Mouse (Mus musculus) retina, postnatal 1 day (tissue): ENCODE results near the gene Hesx1.

Experiments used
- DNase-seq: peaks from one replicate; pipeline ENCODE4 v3.0.0-alpha.2; 2012

Gene Hesx1

GRCm38 (mm10) chr14:27017936-27018335 is 23.7 kb downstream of the Hesx1 start:
- DNase-seq, result no peak

DNA sequence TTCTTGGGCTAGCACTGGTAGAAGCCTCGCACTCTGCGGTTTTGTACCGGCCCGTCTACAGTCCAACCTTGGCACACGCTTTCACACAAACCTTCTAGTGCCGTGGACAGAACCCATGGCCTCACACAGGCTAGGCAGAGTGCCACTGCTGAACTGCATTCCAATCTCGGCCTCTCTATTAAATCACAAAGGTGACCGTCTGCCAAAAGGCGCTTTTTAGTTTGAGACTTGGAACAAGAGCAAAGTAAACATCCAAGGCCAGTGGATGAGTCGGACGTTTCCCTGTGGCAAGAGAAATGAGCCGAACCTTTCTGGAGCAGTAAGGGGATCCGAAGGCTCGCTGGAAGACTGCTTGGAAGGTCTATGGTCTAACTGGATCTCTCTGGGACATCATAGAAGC is 25.6 kb downstream of the Hesx1 start:
- no peak for DNase-seq

DNA sequence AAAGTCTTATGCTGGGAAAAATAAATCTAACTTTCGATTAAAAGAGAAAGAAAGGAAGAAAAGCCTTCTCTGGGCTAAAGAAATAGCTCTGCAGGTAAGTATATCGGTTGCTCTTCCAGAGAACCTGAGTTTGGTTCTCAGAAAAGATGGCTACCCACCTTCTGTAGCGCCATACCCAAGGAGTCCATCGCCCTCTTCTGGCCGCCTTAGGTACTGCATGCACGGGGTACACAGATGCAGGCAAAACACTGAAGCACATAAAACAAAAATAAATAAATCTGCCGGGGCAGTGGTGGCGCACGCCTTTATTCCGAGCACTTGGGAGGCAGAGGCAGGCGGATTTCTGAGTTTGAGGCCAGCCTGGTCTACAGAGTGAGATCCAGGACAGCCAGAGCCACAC is 28.7 kb downstream of the Hesx1 start:
- peak; percentile 67 for DNase-seq

DNA sequence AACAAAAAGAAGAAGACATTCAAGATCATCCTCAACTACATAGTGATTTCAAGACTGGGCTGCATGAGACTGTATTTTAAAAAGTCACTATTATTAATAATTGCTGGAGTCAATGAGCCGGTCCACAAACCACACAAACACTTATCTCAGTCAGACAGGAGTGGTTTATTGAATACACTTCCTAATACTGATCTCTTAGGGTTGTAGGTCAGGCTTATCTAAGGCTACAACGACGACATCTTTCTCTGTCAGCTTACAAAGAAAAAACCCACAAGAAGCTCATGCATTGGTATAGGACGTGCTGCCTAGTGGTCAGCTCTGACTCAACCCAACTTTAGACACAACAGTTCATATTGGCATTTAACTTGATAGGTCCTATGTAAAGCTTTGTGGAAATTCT is 30.4 kb downstream of the Hesx1 start:
- no peak for DNase-seq

DNA sequence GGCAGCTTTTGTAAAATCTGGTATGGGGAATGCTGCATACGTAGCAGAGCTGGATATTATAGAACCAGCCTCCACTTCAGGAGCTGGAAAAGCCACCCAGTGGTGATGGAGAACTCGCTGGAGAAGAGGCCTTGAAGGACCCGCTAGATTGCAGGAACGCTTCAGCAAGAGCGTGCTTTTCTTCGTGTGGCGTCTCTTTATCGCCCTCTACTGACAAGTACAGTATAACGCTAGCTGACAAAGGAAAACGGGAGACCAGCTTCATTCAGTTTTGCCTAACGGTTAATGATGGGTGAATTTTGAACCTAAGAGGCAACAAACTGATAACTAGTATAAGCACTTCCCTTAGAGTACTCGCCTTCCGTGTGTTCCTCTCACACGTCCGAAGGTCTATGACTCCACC is 35.6 kb downstream of the Hesx1 start:
- DNase-seq, result peak; percentile 91

DNA sequence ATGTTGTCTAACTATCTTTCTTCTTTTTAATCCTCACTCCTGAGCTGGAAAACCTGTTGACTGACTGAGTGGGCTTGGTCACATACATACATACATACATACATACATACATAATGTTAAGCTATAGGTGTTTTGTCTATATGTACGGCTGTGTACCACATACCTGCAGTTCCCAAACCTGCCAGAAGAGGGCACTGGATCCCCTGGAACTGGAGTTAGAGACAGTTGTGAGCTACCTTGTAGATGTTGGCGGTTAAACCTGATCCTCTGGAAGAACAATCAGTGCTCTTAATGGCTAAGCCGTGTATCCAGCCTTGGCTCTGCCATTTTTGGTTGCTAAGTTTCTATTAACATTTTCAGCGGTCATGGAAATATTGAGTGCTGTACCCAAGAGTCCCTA is 36.9 kb downstream of the Hesx1 start:
- DNase-seq, result peak; percentile 74

GRCm38 (mm10) chr14:27037513-27037912 is 43.3 kb downstream of the Hesx1 start:
- no peak for DNase-seq

GRCm38 (mm10) chr14:27038783-27039182 is 44.6 kb downstream of the Hesx1 start, which contains the start of gene Il17rd:
Gene Il17rd, plus strand, starts transcription at chr14:27038941.
- DNase-seq, result peak; percentile 92

GRCm38 (mm10) chr14:27039281-27040248 is 45.3 kb downstream of the Hesx1 start:
- DNase-seq, result peak; percentile 72

DNA sequence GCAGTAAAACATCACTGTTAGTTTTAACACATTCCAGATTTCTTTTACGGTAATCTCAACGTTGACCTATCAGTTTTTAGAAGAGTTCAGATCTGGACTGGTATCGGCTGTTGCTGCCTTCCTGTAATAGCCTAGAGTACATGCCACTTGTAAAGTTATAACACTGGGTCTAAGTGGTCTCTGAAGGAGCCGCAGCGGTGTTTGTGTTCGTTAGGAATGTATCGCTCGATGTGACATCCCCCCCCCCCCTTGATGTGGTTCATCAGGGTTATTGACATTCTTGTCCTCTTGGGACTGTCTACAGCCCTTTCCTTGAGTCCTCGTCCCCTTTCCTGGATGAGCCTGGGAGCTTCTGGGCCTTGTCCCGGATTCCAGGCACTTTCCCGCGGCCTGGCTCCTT is 46.2 kb downstream of the Hesx1 start:
- DNase-seq, result no peak

GRCm38 (mm10) chr14:27042280-27042983 is 48.2 kb downstream of the Hesx1 start:
- DNase-seq, result no peak

GRCm38 (mm10) chr14:27043416-27043815 is 49.2 kb downstream of the Hesx1 start:
- DNase-seq, result no peak

GRCm38 (mm10) chr14:27044221-27044966 is 50.2 kb downstream of the Hesx1 start:
- DNase-seq, result no peak

DNA sequence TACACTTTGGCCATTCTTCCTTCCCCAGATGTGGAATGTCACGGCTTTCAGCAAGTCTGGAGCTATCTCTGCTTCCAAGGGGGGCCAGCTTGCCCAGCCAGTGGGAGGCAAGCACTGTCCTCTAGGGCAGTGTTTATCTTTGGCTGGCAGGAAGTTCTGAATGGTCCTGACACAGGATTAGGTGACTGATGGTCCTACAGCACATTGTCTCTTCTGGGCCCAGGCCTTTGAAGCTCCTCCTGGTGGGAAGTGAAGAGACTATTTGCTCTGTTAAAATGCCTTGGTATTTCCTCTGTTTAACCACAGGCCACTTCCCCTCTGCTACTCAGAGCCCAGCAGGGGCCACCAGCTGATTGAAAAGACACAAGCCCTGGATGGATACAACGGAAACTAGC is 50.7 kb downstream of the Hesx1 start:
- no peak for DNase-seq

GRCm38 (mm10) chr14:27048231-27048956 is 54.2 kb downstream of the Hesx1 start:
- no peak for DNase-seq

DNA sequence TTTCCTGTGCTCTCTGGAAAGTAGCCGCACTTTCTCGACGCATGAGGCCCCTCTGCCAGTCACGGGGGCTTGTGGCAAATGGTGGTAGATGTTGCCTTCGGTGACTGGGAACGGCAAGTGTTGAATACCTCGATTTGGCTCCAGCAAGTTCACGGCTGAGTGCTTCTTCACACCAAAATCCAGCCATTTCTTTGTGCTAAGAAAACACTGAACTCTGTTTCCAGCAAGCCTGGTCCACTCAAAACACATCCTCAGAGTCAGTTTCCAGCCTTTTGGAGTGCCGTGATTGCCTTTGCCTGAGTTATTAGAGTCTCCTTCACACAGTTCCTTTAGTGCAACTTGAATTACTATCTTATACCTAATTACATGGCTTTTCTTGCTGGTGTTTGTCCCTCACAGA is 55.8 kb downstream of the Hesx1 start:
- DNase-seq, result no peak

DNA sequence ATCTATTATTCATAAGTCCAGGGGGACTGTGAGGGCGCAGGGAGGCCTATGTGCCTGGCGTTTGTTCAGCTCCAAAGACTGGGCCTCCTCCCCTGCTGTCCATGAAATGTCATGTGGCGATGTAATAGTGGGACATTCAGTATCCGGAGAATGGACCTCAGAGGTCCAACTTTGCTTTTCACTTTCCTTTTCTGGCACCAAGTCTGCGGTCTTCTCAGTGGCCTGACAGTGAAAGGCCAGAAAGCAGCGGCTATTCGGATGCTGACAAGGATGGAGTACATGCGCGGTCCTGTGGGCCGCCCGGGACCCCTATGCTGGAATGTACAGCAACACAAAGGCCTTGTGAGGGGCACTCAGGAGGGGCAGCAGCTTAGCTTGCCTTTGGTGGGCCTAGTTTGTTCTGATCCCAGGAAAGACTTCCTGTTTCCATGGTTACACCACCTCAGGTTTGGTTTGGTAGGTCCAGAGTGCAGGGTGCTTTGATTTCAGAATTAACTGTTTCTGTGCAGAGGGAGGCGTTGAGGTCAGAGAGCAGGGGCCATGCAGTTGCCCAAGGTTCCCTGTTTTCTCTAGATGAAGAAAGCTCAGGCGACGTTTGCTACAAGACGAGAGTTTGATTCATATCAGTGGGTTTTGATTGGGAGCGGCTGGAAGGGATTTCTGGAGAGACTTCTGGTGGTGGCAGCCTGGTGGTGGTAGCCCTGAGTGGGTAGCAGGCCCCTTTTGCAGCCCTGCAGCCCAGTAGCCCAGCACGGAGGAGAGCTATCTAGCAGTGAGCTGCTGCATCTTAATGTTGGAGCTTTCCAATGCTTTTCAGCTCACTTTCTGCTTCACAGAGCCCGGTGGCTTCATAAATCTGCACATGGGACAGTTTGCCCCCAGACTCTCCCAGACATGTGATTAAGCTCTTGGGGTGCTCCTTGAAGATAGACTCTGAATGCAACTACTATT is 56.6 kb downstream of the Hesx1 start:
- no peak for DNase-seq

DNA sequence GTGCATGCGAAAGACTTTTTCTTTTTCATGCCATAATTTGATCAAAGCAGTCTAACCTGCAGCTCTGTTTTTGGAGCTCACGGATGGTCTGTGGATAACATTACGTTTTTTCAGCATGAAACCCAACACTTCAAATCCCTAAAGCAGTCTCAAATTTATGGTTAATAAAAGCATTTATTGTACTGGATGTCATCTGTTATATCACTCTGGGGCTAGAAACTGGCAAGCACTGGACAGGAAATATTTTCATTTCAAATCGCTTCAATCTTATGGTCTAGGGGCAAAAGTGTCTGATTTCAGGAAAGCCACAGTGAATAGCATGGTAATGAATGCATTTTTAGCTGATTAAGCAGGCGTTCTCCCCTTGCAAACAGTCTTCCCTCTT is 57.3 kb downstream of the Hesx1 start:
- no peak for DNase-seq
